Mouse (Mus musculus) E14TG2a.4 (cell line): ENCODE results near the gene Wdfy3.

Experiments used
- H3K27me3 ChIP-seq: 2 replicates; pipeline ENCODE4 v1.6.1; 2014; ENCODE audit warnings: low read length, control low read depth; ENCODE audit not compliant: insufficient read depth
- H3K36me3 ChIP-seq: 2 replicates; pipeline ENCODE4 v1.6.1; 2014; ENCODE audit warnings: low read length, control low read depth; ENCODE audit not compliant: insufficient read depth
- H3K4me1 ChIP-seq: replicated peaks from 2 replicates; pipeline ENCODE4 v1.6.1; 2014; ENCODE audit warnings: low read depth, low read length, control low read depth
- H3K4me3 ChIP-seq: replicated peaks from 2 replicates; pipeline ENCODE4 v1.5.1; 2014; ENCODE audit warnings: mild to moderate bottlenecking, low read length
- H3K9me3 ChIP-seq: 2 replicates; pipeline ENCODE4 v1.6.1; 2014; ENCODE audit warnings: low read length, control low read depth
- CTCF ChIP-seq: conservative IDR thresholded peaks from 2 replicates; pipeline ENCODE4 v1.5.1; 2014; ENCODE audit warnings: low read length
- NANOG ChIP-seq: IDR thresholded peaks from 2 replicates; pipeline ENCODE4 v1.6.1; 2014; ENCODE audit warnings: borderline replicate concordance, low read length, mixed read lengths
- POU5F1 ChIP-seq: IDR thresholded peaks from 2 replicates; pipeline ENCODE4 v1.6.1; 2014; ENCODE audit warnings: low read length, borderline replicate concordance

Gene Wdfy3

DNA sequence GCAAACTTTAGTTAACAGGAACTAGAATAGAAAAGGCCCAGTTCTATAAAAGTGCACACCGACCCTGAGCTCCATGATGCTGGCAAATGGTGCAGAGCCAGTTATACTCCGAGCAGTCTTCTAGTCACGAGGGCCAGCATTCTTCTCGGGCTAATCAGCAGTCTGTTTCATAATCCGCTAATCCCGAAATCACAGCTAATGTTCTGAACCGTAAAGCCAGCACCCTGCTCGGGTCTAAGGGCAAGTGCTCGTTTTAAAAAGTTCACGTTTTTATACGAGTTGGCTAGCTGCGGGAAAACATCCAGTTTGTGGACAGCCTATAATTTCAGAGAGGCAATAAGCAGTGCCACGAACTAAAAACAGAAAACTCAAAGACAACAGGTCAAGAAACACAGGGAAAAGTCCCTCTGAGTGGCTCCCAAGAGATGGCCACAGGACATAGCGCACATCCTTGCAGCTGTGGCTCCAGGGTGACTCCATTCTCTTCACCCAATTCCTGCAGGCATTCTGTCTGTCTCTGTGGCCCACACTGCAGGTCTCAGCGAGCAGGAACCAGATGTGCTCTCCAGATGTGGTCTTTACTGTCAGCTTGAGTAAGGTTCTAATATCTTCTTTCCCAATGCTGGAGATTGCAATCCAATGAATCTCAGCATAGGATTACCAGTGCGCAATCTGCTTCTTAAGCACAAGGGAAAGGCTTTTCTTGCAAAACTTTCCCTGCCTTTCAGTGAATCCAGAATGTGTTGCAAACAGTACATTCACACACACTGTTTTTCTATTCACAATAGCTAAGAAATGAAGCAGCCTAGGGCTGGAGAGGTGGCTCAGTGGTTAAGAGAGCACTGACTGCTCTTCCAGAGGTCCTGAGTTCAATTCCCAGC is 47.5 kb downstream of the Wdfy3 start:
- TF ChIP-seq CTCF (no peak), NANOG (no peak)
- no peaks in the 10 kb centered on the region for H3K9me3 ChIP-seq

DNA sequence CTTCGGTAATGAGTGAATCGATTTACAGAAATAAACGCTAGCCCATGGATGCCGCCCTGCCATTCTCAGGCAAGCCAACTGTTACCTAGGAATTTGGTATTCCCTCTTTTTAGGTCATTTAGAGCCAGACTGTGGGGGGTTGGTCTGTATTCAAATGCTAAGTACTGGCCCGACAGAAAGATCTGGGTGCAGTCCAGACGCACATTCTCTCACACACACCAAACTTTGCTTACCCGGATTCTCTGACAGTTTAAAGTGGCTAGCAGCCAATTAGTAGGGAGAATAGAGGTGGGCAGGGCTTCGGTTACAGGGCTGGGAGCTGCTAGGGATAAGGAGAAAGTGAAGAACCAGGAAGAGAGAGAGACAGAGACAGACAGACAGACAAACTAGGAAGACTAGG is 55.5 kb downstream of the Wdfy3 start:
- Histone ChIP-seq H3K27me3 (no peaks in the 10 kb centered on the region), H3K36me3 (peaks cover 5% of the 10 kb centered on the region), H3K4me1 (peaks cover 44% of the 10 kb centered on the region), H3K4me3 (peak overlapping the region; percentile 55), H3K9me3 (no peaks in the 10 kb centered on the region)
- no peak for TF ChIP-seq POU5F1
- no peak for TF ChIP-seq NANOG
- no peak for TF ChIP-seq CTCF

More for the DNA sequence above, 47.5 kb downstream of the Wdfy3 start:
- Histone ChIP-seq H3K36me3 (peaks cover 30% of the 10 kb centered on the region), H3K4me3 (no peak overlapping the region), H3K27me3 (no peaks in the 10 kb centered on the region), H3K4me1 (peaks cover 20% of the 10 kb centered on the region)

DNA sequence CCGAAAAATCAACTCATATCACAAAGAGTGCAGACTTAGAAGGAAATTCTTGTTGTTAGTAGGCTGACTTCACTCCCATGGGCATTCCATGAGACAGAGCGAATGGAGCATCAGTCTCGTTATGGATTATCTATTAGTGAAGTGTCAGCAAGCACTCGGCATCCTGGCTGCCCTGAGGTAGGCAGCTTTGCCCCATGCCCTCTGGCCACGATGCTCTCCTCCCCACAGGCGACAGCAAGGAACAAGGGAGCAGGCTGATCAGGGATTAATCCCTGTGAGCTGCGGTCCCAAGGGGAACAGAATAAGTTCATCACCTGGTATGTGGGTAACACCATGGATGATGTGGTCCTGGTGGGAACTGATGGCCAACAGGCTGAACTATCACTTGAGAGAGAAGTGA is 55.9 kb downstream of the Wdfy3 start:
- Histone ChIP-seq H3K27me3 (no peaks in the 10 kb centered on the region), H3K36me3 (peaks cover 5% of the 10 kb centered on the region; the same call in 1 of the 2 replicates), H3K4me3 (peak overlapping the region; percentile 55), H3K9me3 (no peaks in the 10 kb centered on the region), H3K4me1 (peaks cover 44% of the 10 kb centered on the region)
- no peak for TF ChIP-seq NANOG
- no peak for TF ChIP-seq POU5F1
- TF ChIP-seq CTCF = no peak

DNA sequence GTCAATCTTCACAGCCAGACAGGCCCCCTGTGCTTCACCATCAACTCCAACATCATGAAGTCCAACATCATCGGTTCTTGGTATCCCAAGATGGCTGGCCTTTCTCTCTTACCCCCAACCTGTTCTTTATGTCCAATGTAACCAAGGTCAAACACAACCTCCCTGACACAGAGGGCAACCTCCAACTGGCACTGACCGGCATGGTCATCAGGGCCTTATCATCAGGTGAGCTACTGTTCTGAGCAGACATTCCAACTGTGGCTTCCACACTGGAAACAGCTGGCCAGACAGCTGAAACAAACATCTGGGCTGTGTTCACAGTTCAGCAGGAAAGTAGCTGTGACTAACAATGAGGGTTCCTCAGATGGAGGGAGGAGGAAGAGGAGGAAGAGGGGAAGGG is 58.8 kb downstream of the Wdfy3 start:
- Histone ChIP-seq H3K27me3 (no peaks in the 10 kb centered on the region), H3K4me1 (peaks cover 54% of the 10 kb centered on the region), H3K4me3 (no peak overlapping the region), H3K9me3 (no peaks in the 10 kb centered on the region; the same call in 1 of the 2 replicates), H3K36me3 (peaks cover 11% of the 10 kb centered on the region; the same call in 1 of the 2 replicates)
- TF ChIP-seq CTCF (no peak), POU5F1 (no peak), NANOG (no peak)

DNA sequence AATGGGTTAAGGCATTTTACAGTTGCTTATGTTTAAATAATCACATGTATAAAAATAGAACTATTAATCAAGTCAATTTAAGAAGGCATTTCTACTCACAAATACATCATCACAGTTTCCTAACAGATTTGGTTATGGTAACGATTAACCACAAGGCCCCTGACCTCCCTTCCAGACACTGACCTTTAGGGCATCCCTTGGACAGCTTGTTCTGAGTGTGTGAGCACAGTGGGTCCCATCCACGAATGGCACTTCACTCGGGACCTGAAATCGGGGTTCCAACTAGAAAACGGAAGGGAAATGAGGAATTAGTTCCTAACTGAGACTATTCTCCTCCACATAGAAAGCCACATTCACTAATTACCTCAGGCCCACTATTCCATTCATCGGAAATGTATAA is 60.1 kb downstream of the Wdfy3 start:
- TF ChIP-seq CTCF (no peak), NANOG (no peak), POU5F1 (no peak)
- Histone ChIP-seq H3K4me1 (peaks cover 49% of the 10 kb centered on the region), H3K36me3 (peaks cover 11% of the 10 kb centered on the region; the same call in 1 of the 2 replicates), H3K27me3 (no peaks in the 10 kb centered on the region), H3K4me3 (no peak overlapping the region), H3K9me3 (no peaks in the 10 kb centered on the region; the same call in 1 of the 2 replicates)

DNA sequence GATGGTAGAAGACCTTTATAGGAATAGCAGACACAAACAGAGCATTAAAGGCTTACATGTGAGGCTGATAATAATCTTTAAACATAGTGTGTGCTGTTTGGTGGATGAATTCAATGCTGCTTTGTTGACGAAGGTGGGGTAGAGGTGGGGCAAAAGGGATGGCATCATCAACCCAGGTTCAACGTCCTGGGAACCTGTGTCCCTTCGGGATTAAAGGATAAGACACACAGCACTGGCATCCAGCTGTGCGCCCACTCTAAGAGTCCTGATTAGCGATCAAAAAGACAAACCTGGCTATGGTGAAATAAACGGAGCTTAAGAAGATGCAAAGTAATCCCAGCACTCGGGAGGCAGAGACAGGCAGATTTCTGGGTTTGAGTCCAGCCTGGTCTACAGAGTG is 61.0 kb downstream of the Wdfy3 start:
- peaks cover 45% of the 10 kb centered on the region for H3K4me1 ChIP-seq
- no peaks in the 10 kb centered on the region; the same call in 1 of the 2 replicates for H3K9me3 ChIP-seq
- H3K36me3 ChIP-seq = peaks cover 11% of the 10 kb centered on the region; the same call in 1 of the 2 replicates
- no peak for TF ChIP-seq NANOG
- no peak for TF ChIP-seq POU5F1
- no peak for TF ChIP-seq CTCF
- peak overlapping the region; percentile 29; the same call in 1 of the 2 replicates for H3K4me3 ChIP-seq
- no peaks in the 10 kb centered on the region for H3K27me3 ChIP-seq

DNA sequence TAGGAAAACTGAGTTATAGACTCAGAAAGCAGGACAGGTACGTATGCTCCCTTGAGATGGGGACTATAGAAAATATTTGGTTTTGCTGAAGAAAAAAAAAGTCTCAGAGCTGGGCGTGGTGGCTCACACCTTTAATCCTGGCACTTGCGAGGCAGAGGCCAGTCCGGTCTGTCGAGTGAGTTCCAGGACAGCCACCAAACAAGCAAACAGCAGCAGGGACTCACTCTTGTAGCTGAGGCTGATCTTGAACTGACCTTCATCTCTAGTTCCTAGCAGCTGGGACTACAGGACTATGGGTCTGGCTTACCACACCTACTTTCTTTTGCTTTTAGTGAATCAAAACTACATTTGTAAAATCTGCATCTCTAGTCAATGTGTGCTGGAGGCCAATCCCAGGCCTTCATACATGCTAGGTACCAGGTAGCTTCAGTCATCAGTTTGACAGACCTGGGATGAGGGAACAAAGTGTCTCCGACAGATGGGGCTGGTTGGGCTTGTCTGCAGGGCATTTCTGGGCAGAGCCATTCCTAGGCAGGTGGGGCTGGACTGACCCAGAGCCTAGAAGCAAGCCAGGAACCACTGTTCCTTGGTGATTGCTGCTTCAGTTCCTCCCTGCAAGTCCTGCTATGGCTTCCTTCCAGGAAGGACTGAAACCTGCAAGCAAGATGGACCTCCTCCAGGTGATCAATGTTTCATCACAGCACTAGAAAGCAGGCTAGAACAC is 63.3 kb downstream of the Wdfy3 start:
- peaks cover 11% of the 10 kb centered on the region; the same call in 1 of the 2 replicates for H3K36me3 ChIP-seq
- TF ChIP-seq NANOG = no peak
- no peak for TF ChIP-seq POU5F1
- no peak for TF ChIP-seq CTCF
- H3K4me1 ChIP-seq = peaks cover 42% of the 10 kb centered on the region
- H3K4me3 ChIP-seq = no peak overlapping the region
- H3K27me3 ChIP-seq = no peaks in the 10 kb centered on the region
- H3K9me3 ChIP-seq = no peaks in the 10 kb centered on the region; the same call in 1 of the 2 replicates

DNA sequence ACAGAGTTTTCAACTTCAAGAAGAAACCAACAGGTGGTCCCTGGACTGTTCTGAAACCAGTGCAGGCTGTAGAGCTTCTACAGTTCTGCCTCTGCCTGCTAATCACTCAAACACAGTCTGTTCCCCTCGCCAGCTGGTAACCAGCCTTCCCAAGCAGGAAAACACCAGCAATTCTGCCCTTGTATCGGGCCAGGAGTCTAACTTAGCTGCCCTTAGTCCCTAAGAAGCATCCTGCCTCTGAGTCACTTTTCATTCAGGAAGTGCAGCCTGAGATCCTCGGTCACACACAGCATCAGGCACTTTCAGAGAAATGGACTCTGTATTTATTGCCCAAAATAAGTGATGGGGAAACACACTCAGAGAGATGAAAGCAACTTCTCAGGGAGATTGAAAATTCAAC is 66.3 kb downstream of the Wdfy3 start:
- TF ChIP-seq POU5F1 (no peak), NANOG (no peak), CTCF (no peak)
- Histone ChIP-seq H3K4me1 (peaks cover 37% of the 10 kb centered on the region), H3K4me3 (no peak overlapping the region), H3K27me3 (no peaks in the 10 kb centered on the region), H3K9me3 (no peaks in the 10 kb centered on the region), H3K36me3 (peaks cover 3% of the 10 kb centered on the region; the same call in 1 of the 2 replicates)
